In genomic region chr7:142506501-142506900, GRCm38 (mm10) we compare ENCODE assay signal across 9 mouse cellular contexts. TPM values are rescaled to one million over a fixed set of nuclear protein-coding genes. Genes with fewer than 3 reads are reported as not detected.
DNase-seq lines count a peak whose midpoint lies in the region; ATAC-seq and TF ChIP-seq lines count a peak whose summit lies in the region.
"Had no signal": no experiment of that assay in that cellular context is flagged by ENCODE, and none has a peak within 500 bp of the region (broad histone marks: within the 10 kb centered on the region; RNA-seq: fewer than 3 reads in every experiment).

No protein-coding gene starts in this region.

- TF ChIP-seq CTCF in lung, adult 2 months (IDR thresholded peaks at IDR 0.05; ENCODE audit: insufficient read depth, low read length), result no peak

- 28% methylated on average over 4 of the region's 4 CpGs for WGBS in lung, embryonic 16.5 days
- 52% methylated on average over 4 of the region's 4 CpGs for WGBS in lung, adult 2 months
- 22% methylated on average over 4 of the region's 4 CpGs for WGBS in forebrain, embryonic 15.5 days
- 54% methylated on average over 4 of the region's 4 CpGs for WGBS in limb, embryonic 15.5 days
- WGBS in stomach, embryonic 16.5 days, result 41% methylated on average over 4 of the region's 4 CpGs

- ATAC-seq in lung, embryonic 16.5 days (ENCODE audit: low read depth), result peak; percentile 54
- peak; percentile 46; the same call in 1 of the 2 replicates for ATAC-seq in forebrain, embryonic 15.5 days (replicated peaks)
- ATAC-seq in limb, embryonic 15.5 days (ENCODE audit: insufficient number of reproducible peaks, low FRiP score, low TSS enrichment, low read depth), result no peak
- ATAC-seq in stomach, embryonic 16.5 days (ENCODE audit: insufficient read depth, low FRiP score), result peak; percentile 54

- peaks cover 26% of the 10 kb centered on the region for H3K4me1 ChIP-seq in lung, embryonic 16.5 days (replicated peaks; ENCODE audit: control insufficient read depth, insufficient read depth, low read length)
- no peaks in the 10 kb centered on the region for H3K4me1 ChIP-seq in lung, adult 2 months (ENCODE audit: control insufficient read depth, insufficient read depth, low read length)
- H3K4me1 ChIP-seq in forebrain, embryonic 15.5 days, result peaks cover 25% of the 10 kb centered on the region
- peaks cover 59% of the 10 kb centered on the region for H3K4me1 ChIP-seq in limb, embryonic 15.5 days
- H3K4me1 ChIP-seq in stomach, embryonic 16.5 days (ENCODE audit: control insufficient read depth, insufficient read depth, low read length), result peaks cover 32% of the 10 kb centered on the region

- H3K27me3 ChIP-seq in lung, embryonic 16.5 days (ENCODE audit: control insufficient read depth, insufficient read depth, low read depth, low read length), result no peaks in the 10 kb centered on the region
- no peaks in the 10 kb centered on the region for H3K27me3 ChIP-seq in forebrain, embryonic 15.5 days
- H3K27me3 ChIP-seq in limb, embryonic 15.5 days, result no peaks in the 10 kb centered on the region
- no peaks in the 10 kb centered on the region for H3K27me3 ChIP-seq in stomach, embryonic 16.5 days (ENCODE audit: control insufficient read depth, insufficient read depth, low read length)

- H3K27ac ChIP-seq in lung, embryonic 16.5 days (ENCODE audit: low read length), result no peak overlapping the region
- no peak overlapping the region for H3K27ac ChIP-seq in forebrain, embryonic 15.5 days (replicated peaks)
- H3K27ac ChIP-seq in limb, embryonic 15.5 days, result peak overlapping the region; percentile 67
- H3K27ac ChIP-seq in stomach, embryonic 16.5 days (ENCODE audit: low read length), result no peak overlapping the region; the same call in 1 of the 2 replicates
- H3K27ac ChIP-seq: layer of hippocampus, adult 2 months had no signal

- no peaks in the 10 kb centered on the region for H3K36me3 ChIP-seq in lung, embryonic 16.5 days (ENCODE audit: control insufficient read depth, insufficient read depth, low read length)
- H3K36me3 ChIP-seq in forebrain, embryonic 15.5 days, result no peaks in the 10 kb centered on the region
- no peaks in the 10 kb centered on the region for H3K36me3 ChIP-seq in limb, embryonic 15.5 days
- H3K36me3 ChIP-seq in stomach, embryonic 16.5 days (ENCODE audit: control insufficient read depth, insufficient read depth, low read length), result no peaks in the 10 kb centered on the region

- DNase-seq in lung, adult 2 months, result no peak
- no peak for DNase-seq in testis, postnatal 10 days (ENCODE audit: low spot score)
- DNase-seq in liver, result no peak
- DNase-seq: thymus, postnatal 36 days had no signal

- H3K4me3 ChIP-seq in lung, embryonic 16.5 days (ENCODE audit: low read length), result no peak overlapping the region
- no peak overlapping the region for H3K4me3 ChIP-seq in lung, adult 2 months (replicated peaks; ENCODE audit: extremely low read depth, low read depth, low read length)
- no peak overlapping the region for H3K4me3 ChIP-seq in forebrain, embryonic 15.5 days
- H3K4me3 ChIP-seq in limb, embryonic 15.5 days, result no peak overlapping the region
- H3K4me3 ChIP-seq in stomach, embryonic 16.5 days (replicated peaks; ENCODE audit: low read length), result no peak overlapping the region
- H3K4me3 ChIP-seq: layer of hippocampus, adult 2 months had no signal

- H3K9me3 ChIP-seq in lung, embryonic 16.5 days (ENCODE audit: control insufficient read depth, low read length), result no peaks in the 10 kb centered on the region
- H3K9me3 ChIP-seq in forebrain, embryonic 15.5 days, result no peaks in the 10 kb centered on the region
- no peaks in the 10 kb centered on the region for H3K9me3 ChIP-seq in limb, embryonic 15.5 days
- H3K9me3 ChIP-seq in stomach, embryonic 16.5 days (replicated peaks; ENCODE audit: control insufficient read depth, low read length), result no peaks in the 10 kb centered on the region

- H3K4me2 ChIP-seq in lung, embryonic 16.5 days (ENCODE audit: low read depth, low read length), result no peak overlapping the region
- no peak overlapping the region for H3K4me2 ChIP-seq in forebrain, embryonic 15.5 days (replicated peaks)
- no peak overlapping the region for H3K4me2 ChIP-seq in limb, embryonic 15.5 days
- H3K4me2 ChIP-seq in stomach, embryonic 16.5 days (ENCODE audit: low read depth, low read length), result no peak overlapping the region

- TF ChIP-seq POLR2A in lung, adult 2 months (IDR thresholded peaks at IDR 0.05; ENCODE audit: borderline replicate concordance, extremely low read depth, low read depth, low read length), result no peak

- 0 out of 2 replicates have a peak overlapping the region, but pooled peaks have one; percentile 9 for H3K9ac ChIP-seq in lung, embryonic 16.5 days (ENCODE audit: low read length)
- no peak overlapping the region for H3K9ac ChIP-seq in forebrain, embryonic 15.5 days (replicated peaks)
- no peak overlapping the region for H3K9ac ChIP-seq in limb, embryonic 15.5 days
- H3K9ac ChIP-seq in stomach, embryonic 16.5 days (ENCODE audit: low read length), result peak overlapping the region; percentile 48; the same call in 1 of the 2 replicates

RNA-seq across cellular contexts. Expression of gene Tnnt3, which starts 7.9 kb away (rescaled TPM):
- 17.9 and 50.7 TPM in 2 replicates for polyA plus RNA-seq in lung, embryonic 16.5 days (2015; fragmentation: Nextera tagmentation; extraction: Ambion mirVana)
- 4.1 and 64.7 TPM in 2 replicates for polyA plus RNA-seq in lung, adult 2 months (2012; rRNA removed)
- polyA plus RNA-seq in forebrain, embryonic 15.5 days (2015; fragmentation: Nextera tagmentation; extraction: Ambion mirVana), result 0.98 TPM in 1 of 2 replicates, not detected in the other
- 154 and 517 TPM in 2 replicates for polyA plus RNA-seq in limb, embryonic 15.5 days (2015; fragmentation: Nextera tagmentation; extraction: Ambion mirVana)
- 12.0 and 208 TPM in 2 replicates for polyA plus RNA-seq in stomach, embryonic 16.5 days (2015; fragmentation: Nextera tagmentation; extraction: Ambion mirVana)

RNA-seq across cellular contexts. Expression of gene Mrpl23, which starts 26.0 kb away (rescaled TPM):
- polyA plus RNA-seq in lung, embryonic 16.5 days (2015; fragmentation: Nextera tagmentation; extraction: Ambion mirVana), result 17.2 and 22.4 TPM in 2 replicates
- 8.0 and 10.3 TPM in 2 replicates for polyA plus RNA-seq in lung, adult 2 months (2012; rRNA removed)
- polyA plus RNA-seq in forebrain, embryonic 15.5 days (2015; fragmentation: Nextera tagmentation; extraction: Ambion mirVana), result 20.1 and 22.4 TPM in 2 replicates
- 28.8 and 30.5 TPM in 2 replicates for polyA plus RNA-seq in limb, embryonic 15.5 days (2015; fragmentation: Nextera tagmentation; extraction: Ambion mirVana)
- 16.2 and 30.7 TPM in 2 replicates for polyA plus RNA-seq in stomach, embryonic 16.5 days (2015; fragmentation: Nextera tagmentation; extraction: Ambion mirVana)

RNA-seq across cellular contexts. Expression of gene Lsp1, which starts 45.9 kb away (rescaled TPM):
- polyA plus RNA-seq in lung, embryonic 16.5 days (2015; fragmentation: Nextera tagmentation; extraction: Ambion mirVana), result 110 and 118 TPM in 2 replicates
- polyA plus RNA-seq in lung, adult 2 months (2012; rRNA removed), result 131 and 188 TPM in 2 replicates
- 3.6 and 4.2 TPM in 2 replicates for polyA plus RNA-seq in forebrain, embryonic 15.5 days (2015; fragmentation: Nextera tagmentation; extraction: Ambion mirVana)
- polyA plus RNA-seq in limb, embryonic 15.5 days (2015; fragmentation: Nextera tagmentation; extraction: Ambion mirVana), result 57.3 and 63.3 TPM in 2 replicates
- 216 and 235 TPM in 2 replicates for polyA plus RNA-seq in stomach, embryonic 16.5 days (2015; fragmentation: Nextera tagmentation; extraction: Ambion mirVana)

Comparison
In these comparisons a context has a peak if more than half of its experiments do, and no peak if none do; other contexts are left out.
1. H3K9ac ChIP-seq: peak in lung, embryonic 16.5 days (single experiment) and stomach, embryonic 16.5 days (single experiment); none in forebrain, embryonic 15.5 days (single experiment) and limb, embryonic 15.5 days (single experiment).
2. RNA of gene Lsp1, which starts 45.9 kb away (polyA plus RNA-seq): 216 to 235 TPM in stomach, embryonic 16.5 days, 131 to 188 TPM in lung, adult 2 months, 110 to 118 TPM in lung, embryonic 16.5 days and 57.3 to 63.3 TPM in limb, embryonic 15.5 days; 3.6 to 4.2 TPM in forebrain, embryonic 15.5 days; every median in the first group is over 10 times any median in the second.